Mouse (Mus musculus) olfactory bulb, adult 2 months (tissue): Measurements from ENCODE around the gene Atp5s. TPM values are rescaled to one million over a fixed set of nuclear protein-coding genes. Genes with fewer than 3 reads are reported as not detected.

Experiments
- H3K27ac ChIP-seq: fragments of 200-500 bp; 2 replicates; pipeline ENCODE4 v1.5.1; 2012; ENCODE audit warnings: low read depth, low read length; ENCODE audit not compliant: insufficient read depth
- H3K4me1 ChIP-seq: fragments of 200-500 bp; 2 replicates; pipeline ENCODE4 v1.6.1; 2012; ENCODE audit warnings: low read length; ENCODE audit not compliant: control insufficient read depth, insufficient read depth
- H3K4me3 ChIP-seq: fragments of 200-500 bp; 2 replicates; pipeline ENCODE4 v1.5.1; 2012; ENCODE audit warnings: mild to moderate bottlenecking, low read depth, low read length, moderate library complexity; ENCODE audit not compliant: insufficient read depth
- CTCF ChIP-seq: fragments of 200-500 bp; IDR thresholded peaks from 2 replicates; pipeline ENCODE4 v1.5.1; 2012; ENCODE audit warnings: low read depth, mild to moderate bottlenecking, low read length, moderate library complexity; ENCODE audit not compliant: insufficient read depth
- POLR2A ChIP-seq: fragments of 200-500 bp; IDR thresholded peaks from 2 replicates; pipeline ENCODE4 v1.6.1; 2012; ENCODE audit warnings: mild to moderate bottlenecking, low read depth, low read length, moderate library complexity; ENCODE audit not compliant: insufficient read depth
- WGBS: fragments of 180-500 bp; shearing (Covaris S2); methylation state at CpG from one replicate; pipeline ENCODE4 v1.1.7; 2018; 5-methylcytosine and 5-hydroxymethylcytosine counted together
- polyA plus RNA-seq: library from polyadenylated mRNA; stranded (reverse); fragments of >200 nt; gene quantifications from 2 replicates; pipeline ENCODE4 v1.2.4, GENCODE M21; 2012; ENCODE audit warnings: low replicate concordance; ENCODE audit not compliant: missing spikeins, insufficient read depth, insufficient read length

The Atp5s gene
- polyA plus RNA-seq, 1 experiment, result not detected

DNA sequence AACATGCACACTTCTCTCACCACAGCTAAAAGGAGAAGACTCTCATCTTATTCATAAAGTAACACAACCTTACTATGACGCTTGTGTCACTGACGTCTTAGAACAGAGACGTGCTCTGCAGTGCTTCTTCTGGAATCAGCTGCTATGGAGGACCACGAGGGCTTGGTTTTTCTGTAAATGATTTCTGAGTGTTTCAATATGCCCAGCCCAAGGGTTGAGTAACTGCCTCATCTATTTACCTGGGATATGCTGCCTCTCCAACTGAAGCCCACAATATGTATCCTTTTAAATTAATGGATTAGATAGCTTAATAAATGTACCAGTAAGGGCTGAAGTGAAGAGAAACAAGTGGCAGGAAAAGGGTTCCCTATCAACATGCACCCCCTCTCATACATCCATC, 34.0 kb upstream of the Atp5s start:
- 97% methylated on average over 4 of the region's 4 CpGs for WGBS
- no peak overlapping the region for H3K27ac ChIP-seq
- no peaks in the 10 kb centered on the region for H3K4me1 ChIP-seq
- no peak for TF ChIP-seq POLR2A
- TF ChIP-seq CTCF, result no peak
- no peak overlapping the region for H3K4me3 ChIP-seq

GRCm38 (mm10) chr12:69693471-69693870, 31.3 kb upstream of the Atp5s start:
- H3K4me1 ChIP-seq, result no peaks in the 10 kb centered on the region
- WGBS, result 87% methylated on average over 17 of the region's 17 CpGs
- no peak overlapping the region for H3K4me3 ChIP-seq
- TF ChIP-seq CTCF, result no peak
- no peak for TF ChIP-seq POLR2A
- H3K27ac ChIP-seq, result no peak overlapping the region

- Histone ChIP-seq H3K4me3 (no peak overlapping the region), H3K27ac (no peak overlapping the region), H3K4me1 (no peaks in the 10 kb centered on the region)
- 79% methylated on average over 5 of the region's 5 CpGs for WGBS
- TF ChIP-seq POLR2A (no peak), CTCF (no peak)
Observed at GRCm38 (mm10) chr12:69696746-69697145, 28.0 kb upstream of the Atp5s start.

- no peak for TF ChIP-seq POLR2A
- TF ChIP-seq CTCF, result no peak
- no peaks in the 10 kb centered on the region for H3K4me1 ChIP-seq
- WGBS, result 87% methylated on average over 6 of the region's 6 CpGs
- H3K27ac ChIP-seq, result no peak overlapping the region
- no peak overlapping the region for H3K4me3 ChIP-seq
Observed at GRCm38 (mm10) chr12:69698352-69698751, 26.4 kb upstream of the Atp5s start.

DNA sequence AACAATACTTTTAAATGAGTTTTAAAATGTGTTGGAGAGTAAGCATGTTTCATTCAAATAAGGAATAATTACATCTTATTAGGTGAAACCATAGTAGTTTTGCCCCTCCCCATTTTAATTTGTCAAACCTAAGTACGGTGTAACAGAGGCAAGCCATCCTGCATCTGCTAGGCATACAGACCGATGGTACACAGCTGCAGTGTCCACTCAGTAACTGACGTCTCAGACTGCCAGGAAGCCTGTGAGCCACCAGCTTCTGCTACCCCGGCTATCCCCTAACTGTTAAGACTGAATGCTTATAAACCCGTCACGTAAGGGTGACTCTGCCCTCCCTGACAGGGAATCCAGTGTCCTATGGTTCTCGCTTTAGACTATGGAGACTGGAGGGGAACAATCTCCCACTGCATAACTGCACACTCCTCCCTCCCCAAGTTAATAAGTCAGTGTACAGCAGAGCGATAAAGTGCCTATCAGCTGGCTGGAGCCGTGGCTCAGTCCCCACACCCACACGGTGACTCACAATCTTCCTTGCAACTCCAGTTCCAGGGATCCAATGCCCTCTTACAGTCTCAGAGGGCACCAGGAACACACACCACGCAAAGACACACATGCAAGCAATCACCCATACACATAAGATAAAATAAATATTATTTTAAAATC, 19.8 kb upstream of the Atp5s start:
- H3K4me1 ChIP-seq, result peaks cover 5% of the 10 kb centered on the region; the same call in 1 of the 2 replicates
- no peak overlapping the region for H3K4me3 ChIP-seq
- no peak for TF ChIP-seq CTCF
- no peak for TF ChIP-seq POLR2A
- no peak overlapping the region; the same call in 1 of the 2 replicates for H3K27ac ChIP-seq
- 58% methylated on average over 11 of the region's 11 CpGs for WGBS

DNA sequence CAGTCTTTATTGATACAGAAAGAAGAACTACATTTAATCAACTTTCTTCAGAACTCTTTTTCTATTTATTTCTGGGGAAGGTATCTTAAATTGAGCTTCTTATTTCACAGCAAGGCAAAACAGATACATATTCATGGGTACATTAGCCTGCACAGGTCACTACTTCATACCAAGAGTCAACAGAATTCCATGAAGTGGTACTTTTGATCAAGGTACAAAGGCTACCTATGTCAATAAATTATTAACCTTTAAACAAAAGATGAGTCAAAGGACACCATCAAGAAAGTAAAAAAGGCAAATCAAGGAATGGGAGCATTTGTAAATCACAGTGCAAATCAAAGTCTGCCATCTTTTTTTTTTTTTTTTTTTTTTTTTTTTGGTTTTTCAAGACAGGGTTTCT, 11.1 kb upstream of the Atp5s start:
- TF ChIP-seq POLR2A (no peak), CTCF (no peak)
- no peak overlapping the region for H3K4me3 ChIP-seq
- H3K27ac ChIP-seq, result no peak overlapping the region
- no peaks in the 10 kb centered on the region for H3K4me1 ChIP-seq

- no peak overlapping the region for H3K27ac ChIP-seq
- TF ChIP-seq POLR2A (no peak), CTCF (no peak)
- WGBS, result 76% methylated on average over 3 of the region's 3 CpGs
- no peak overlapping the region for H3K4me3 ChIP-seq
- H3K4me1 ChIP-seq, result peaks cover 6% of the 10 kb centered on the region
Observed at GRCm38 (mm10) chr12:69722857-69723256, 1.9 kb upstream of the Atp5s start.

- no peak overlapping the region for H3K4me3 ChIP-seq
- no peak overlapping the region for H3K27ac ChIP-seq
- peaks cover 6% of the 10 kb centered on the region for H3K4me1 ChIP-seq
- no peak for TF ChIP-seq CTCF
- TF ChIP-seq POLR2A, result no peak
- 65% methylated on average over 2 of the region's 2 CpGs for WGBS
Observed at GRCm38 (mm10) chr12:69723376-69723775, 1.4 kb upstream of the Atp5s start.

GRCm38 (mm10) chr12:69724018-69724710, 586 bp upstream of the Atp5s start:
- Histone ChIP-seq H3K27ac (no peak overlapping the region), H3K4me1 (peaks cover 6% of the 10 kb centered on the region), H3K4me3 (peak overlapping the region; percentile 82)
- 3% methylated on average over 24 of the region's 24 CpGs for WGBS
- TF ChIP-seq CTCF (no peak), POLR2A (no peak)
